Mouse (Mus musculus) monocyte, adult 5-6 weeks (primary cell): Measurements from ENCODE around the gene Zfp109. TPM values are rescaled to one million over a fixed set of nuclear protein-coding genes. Genes with fewer than 3 reads are reported as not detected.

Experiments used
- ATAC-seq: fragments of 153-309, 156-312 bp; replicated peaks from 2 replicates; pipeline ENCODE4 v1.8.0; 2017; ENCODE audit warnings: mild to moderate bottlenecking; ENCODE audit not compliant: low TSS enrichment, insufficient number of reproducible peaks, severe bottlenecking, poor library complexity, low FRiP score
- total RNA-seq: library from RNA; stranded (forward); fragments of 200-1000, 200-491, 200-594 nt; gene quantifications from 3 replicates; pipeline ENCODE4 v1.2.3, GENCODE M21; 2017

Gene Zfp109
- total RNA-seq, 1 experiment from 2014 or later = 1.6 TPM

GRCm38 (mm10) chr7:24211343-24211742, 26.0 kb downstream of the Zfp109 start, which contains the start of gene Zfp111:
Gene Zfp111, minus strand, starts transcription at chr7:24211443.
- no peak for ATAC-seq

- no peak for ATAC-seq
Observed at GRCm38 (mm10) chr7:24210296-24210695, 27.1 kb downstream of the Zfp109 start.

GRCm38 (mm10) chr7:24208282-24208886, 29.0 kb downstream of the Zfp109 start:
- no peak for ATAC-seq

- ATAC-seq = 0 out of 2 replicates have a peak, but pooled peaks have one; percentile 27
Observed at GRCm38 (mm10) chr7:24207488-24208261, 29.7 kb downstream of the Zfp109 start.

- no peak for ATAC-seq
Observed at GRCm38 (mm10) chr7:24196961-24197360, 40.4 kb downstream of the Zfp109 start.

- no peak for ATAC-seq
Observed at GRCm38 (mm10) chr7:24193157-24193556, 44.2 kb downstream of the Zfp109 start.

GRCm38 (mm10) chr7:24191361-24191760, 46.0 kb downstream of the Zfp109 start:
- no peak for ATAC-seq

GRCm38 (mm10) chr7:24189571-24189944, 47.8 kb downstream of the Zfp109 start:
- no peak for ATAC-seq

GRCm38 (mm10) chr7:24188901-24189570, 48.3 kb downstream of the Zfp109 start:
- ATAC-seq = no peak

- no peak for ATAC-seq
Observed at GRCm38 (mm10) chr7:24187611-24188010, 49.7 kb downstream of the Zfp109 start.

Other genes with a start within 250 kb of the Zfp109 start
- not detected in 3 replicates for gene V1rd19, start 235.9 kb downstream of the Zfp109 start, total RNA-seq
- gene Vmn1r183, start 184.3 kb downstream of the Zfp109 start, total RNA-seq = not detected in 3 replicates
- 15.0 to 29.2 TPM (median 15.3 TPM) in 3 replicates for gene Zfp180, start 155.6 kb downstream of the Zfp109 start, total RNA-seq
- 3.6 to 4.1 TPM (median 3.6 TPM) in 3 replicates for gene Zfp112, start 125.2 kb downstream of the Zfp109 start, total RNA-seq
- 4.9 to 11.2 TPM (median 7.6 TPM) in 3 replicates for gene Zfp235, start 103.4 kb downstream of the Zfp109 start, total RNA-seq
- gene Zfp114, start 62.5 kb downstream of the Zfp109 start, total RNA-seq = 0.68 TPM in 1 of 3 replicates, not detected in the others
- 1.7 to 4.3 TPM (median 2.3 TPM) in 3 replicates for gene Zfp111, start 26.1 kb downstream of the Zfp109 start, total RNA-seq
- gene Zfp108, start 17.2 kb upstream of the Zfp109 start, total RNA-seq = 0.87 to 1.5 TPM in 2 of 3 replicates, not detected in the other
- 1.4 TPM in 1 of 3 replicates, not detected in the others for gene Zfp93, start 32.9 kb upstream of the Zfp109 start, total RNA-seq
- 4.6 to 11.1 TPM (median 5.2 TPM) in 3 replicates for gene Zfp61, start 63.7 kb upstream of the Zfp109 start, total RNA-seq
- gene Zfp94, start 79.1 kb upstream of the Zfp109 start, total RNA-seq = 2.4 to 4.6 TPM (median 4.5 TPM) in 3 replicates
- 2.3 TPM in 1 of 3 replicates, not detected in the others for gene Tescl, start 96.4 kb upstream of the Zfp109 start, total RNA-seq
- gene Lypd5, start 111.6 kb upstream of the Zfp109 start, total RNA-seq = not detected in 3 replicates
- 10.3 to 11.8 TPM (median 11.5 TPM) in 3 replicates for gene Kcnn4, start 132.7 kb upstream of the Zfp109 start, total RNA-seq
- gene Smg9, start 162.1 kb upstream of the Zfp109 start, total RNA-seq = 20.1 to 30.8 TPM (median 22.6 TPM) in 3 replicates
- 1.7 TPM in 1 of 3 replicates, not detected in the others for gene Irgc1, start 214.7 kb upstream of the Zfp109 start, total RNA-seq
- gene Plaur, start 224.9 kb upstream of the Zfp109 start, total RNA-seq = 286 to 300 TPM (median 297 TPM) in 3 replicates
- gene Cadm4, start 244.5 kb upstream of the Zfp109 start, total RNA-seq = not detected in 3 replicates